In the genomic region with DNA sequence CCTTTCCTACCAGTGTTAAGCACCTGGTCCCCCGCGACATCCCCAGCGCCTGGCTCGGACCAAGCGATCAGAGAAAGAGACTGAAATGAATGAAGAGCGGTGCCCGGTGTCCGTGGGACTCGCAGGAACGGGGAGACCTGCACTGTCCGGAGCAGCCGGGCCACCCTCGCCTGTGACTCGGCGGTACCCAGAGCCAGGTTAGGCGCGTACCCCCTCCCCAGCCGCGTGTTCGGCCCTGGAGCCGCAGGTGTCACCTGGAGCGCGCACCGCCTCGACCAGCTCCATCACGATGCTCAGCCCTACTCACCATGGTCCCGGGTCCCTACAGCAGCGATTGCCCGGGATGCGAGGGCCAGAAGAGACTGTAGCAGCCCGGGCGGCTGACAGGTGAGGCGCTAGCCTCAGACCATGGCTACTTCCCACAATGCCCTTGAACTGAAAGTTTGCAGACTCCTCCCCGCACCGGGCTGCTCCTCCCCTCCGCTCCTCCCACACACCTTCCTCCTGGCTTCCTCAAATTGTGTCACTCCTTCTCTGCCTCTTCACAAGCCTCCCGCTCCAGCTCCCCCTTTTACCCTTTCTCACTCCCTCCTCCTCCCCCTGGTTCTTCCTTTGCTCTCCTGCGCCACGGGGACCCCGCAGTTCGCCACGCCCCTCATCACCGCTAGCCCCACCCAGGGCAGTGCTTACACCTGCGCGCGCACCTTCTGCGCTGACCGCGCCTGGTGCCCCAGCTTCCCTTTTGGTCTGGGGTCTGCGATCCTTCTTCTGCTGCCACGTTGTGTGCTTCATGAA, we compare ENCODE assay signal across 8 mouse cellular contexts. TPM values are rescaled to one million over a fixed set of nuclear protein-coding genes. Genes with fewer than 3 reads are reported as not detected.
DNase-seq lines count a peak whose midpoint lies in the region; ATAC-seq and TF ChIP-seq lines count a peak whose summit lies in the region.

TSS of gene Ap1s3 (minus strand) at position 430 of the 795 bp plus-strand sequence.

- ATAC-seq in hindbrain, embryonic 11.5 days (ENCODE audit: low FRiP score), result peak; percentile 83

- peaks cover 17% of the 10 kb centered on the region for H3K27me3 ChIP-seq in E14TG2a.4 (ENCODE audit: insufficient read depth, low read length)
- peaks cover 24% of the 10 kb centered on the region for H3K27me3 ChIP-seq in hindbrain, embryonic 11.5 days (ENCODE audit: control insufficient read depth, insufficient read depth, low read length)

- no peaks in the 10 kb centered on the region for H3K36me3 ChIP-seq in E14TG2a.4 (ENCODE audit: insufficient read depth, low read length)
- no peaks in the 10 kb centered on the region for H3K36me3 ChIP-seq in hindbrain, embryonic 11.5 days (ENCODE audit: control insufficient read depth, insufficient read depth, low read length)

- H3K4me2 ChIP-seq in hindbrain, embryonic 11.5 days (replicated peaks; ENCODE audit: low read depth, low read length), result peak within 1 kb of the TSS; percentile 98

- peak; percentile 72 for DNase-seq in brain, adult 2 months (ENCODE audit: low read depth, low spot score)
- peak; percentile 73 for DNase-seq in hindbrain, embryonic 11.5 days (ENCODE audit: low spot score)
- peak; percentile 16 to 38 for DNase-seq in layer of hippocampus, postnatal 36 days
- peak; percentile 75 to 81 for DNase-seq in lung, postnatal 4 days
- peak; percentile 75 for DNase-seq in retina, embryonic 14.5 days (ENCODE audit: low spot score)
- DNase-seq in thymus, postnatal 36 days, result peak; percentile 82 to 83

- no peaks in the 10 kb centered on the region; the same call in 1 of the 2 replicates for H3K4me1 ChIP-seq in E14TG2a.4 (replicated peaks; ENCODE audit: low read depth, low read length)
- H3K4me1 ChIP-seq in embryonic fibroblast, embryonic 13.5 days (ENCODE audit: control insufficient read depth, insufficient read depth, low read length), result no peaks in the 10 kb centered on the region
- H3K4me1 ChIP-seq in hindbrain, embryonic 11.5 days (replicated peaks; ENCODE audit: control insufficient read depth, insufficient read depth, low read length), result 0 out of 2 replicates have a peak, but pooled peaks cover 2% of the 10 kb centered on the region

- peak within 1 kb of the TSS; percentile 50; the same call in 1 of the 2 replicates for H3K9ac ChIP-seq in hindbrain, embryonic 11.5 days (ENCODE audit: low read depth, low read length)

- H3K27ac ChIP-seq in embryonic fibroblast, embryonic 13.5 days (ENCODE audit: insufficient read depth, low read length), result no peak within 1 kb of the TSS
- H3K27ac ChIP-seq in hindbrain, embryonic 11.5 days (ENCODE audit: low read depth, low read length), result no peak within 1 kb of the TSS

- TF ChIP-seq POLR2A in embryonic fibroblast, embryonic 13.5 days (IDR thresholded peaks at IDR 0.05; ENCODE audit: low read depth, low read length), result 0 out of 2 replicates have a peak, but pooled peaks have one; percentile 19

- no peak for TF ChIP-seq CTCF in E14TG2a.4 (conservative IDR thresholded peaks at IDR 0.05; ENCODE audit: low read length)
- no peak for TF ChIP-seq CTCF in embryonic fibroblast, embryonic 13.5 days (IDR thresholded peaks at IDR 0.05; ENCODE audit: borderline replicate concordance, insufficient read depth, low read length)

- H3K9me3 ChIP-seq in E14TG2a.4 (ENCODE audit: low read length), result peaks cover 54% of the 10 kb centered on the region
- H3K9me3 ChIP-seq in hindbrain, embryonic 11.5 days (ENCODE audit: control insufficient read depth, low read length), result no peaks in the 10 kb centered on the region

- H3K4me3 ChIP-seq in E14TG2a.4 (replicated peaks; ENCODE audit: low read length), result peak within 1 kb of the TSS; percentile 80
- H3K4me3 ChIP-seq in embryonic fibroblast, embryonic 13.5 days (ENCODE audit: insufficient read depth, low read length), result peak within 1 kb of the TSS; percentile 75
- H3K4me3 ChIP-seq in hindbrain, embryonic 11.5 days (ENCODE audit: low read depth, low read length), result peak within 1 kb of the TSS; percentile 57

- WGBS in hindbrain, embryonic 11.5 days, result 2% methylated on average over 49 of the region's 51 CpGs

RNA-seq across cellular contexts. Expression of gene Ap1s3, which starts in this region (rescaled TPM):
- polyA plus RNA-seq in embryonic fibroblast, embryonic 13.5 days (2011; ENCODE audit: insufficient read length, low read depth, missing spikeins), result 1.2 and 3.0 TPM in 2 replicates
- polyA plus RNA-seq in hindbrain, embryonic 11.5 days (2014; fragmentation: Nextera tagmentation; extraction: Ambion mirVana), result 0.18 and 0.29 TPM in 2 replicates
- 1 to 10 TPM; 2.0 to 2.4 TPM for total RNA-seq in layer of hippocampus, postnatal 36 days (2021)

Comparison
In these comparisons a context has a peak if more than half of its experiments do, and no peak if none do; other contexts are left out.
1. Peak in DNase-seq, ATAC-seq, H3K4me3 ChIP-seq, H3K9ac ChIP-seq and H3K4me2 ChIP-seq in hindbrain, embryonic 11.5 days; RNA of the gene not detected or under 1 TPM.
2. DNase-seq: peak in every context shown above with its lines; median percentile 82 in thymus, postnatal 36 days; 78 in lung, postnatal 4 days; 75 in retina, embryonic 14.5 days; 73 in hindbrain, embryonic 11.5 days; 72 in brain, adult 2 months; 27 in layer of hippocampus, postnatal 36 days.